Mouse (Mus musculus): ENCODE results near the gene Irs2. TPM values are rescaled to one million over a fixed set of nuclear protein-coding genes. Genes with fewer than 3 reads are reported as not detected.

Gene Irs2
- polyA plus RNA-seq, 1 experiment from 2014 or later: 5.9 TPM

GRCm38 (mm10) chr8:11036790-11037189, 28.5 kb upstream of the Irs2 start:
- peaks cover 14% of the 10 kb centered on the region for H3K4me1 ChIP-seq (replicated peaks)
- ATAC-seq: 0 out of 2 replicates have a peak, but pooled peaks have one; percentile 31

GRCm38 (mm10) chr8:11035628-11036416, 27.6 kb upstream of the Irs2 start:
- H3K4me1 ChIP-seq (replicated peaks): peaks cover 14% of the 10 kb centered on the region
- no peak overlapping the region for H3K27ac ChIP-seq
- peak; percentile 87 for ATAC-seq
- no peaks in the 10 kb centered on the region for H3K27me3 ChIP-seq
- H3K9ac ChIP-seq (replicated peaks): no peak overlapping the region
- WGBS: 11% methylated on average over 19 of the region's 19 CpGs
- no peak overlapping the region for H3K4me3 ChIP-seq (replicated peaks)
- H3K36me3 ChIP-seq: no peaks in the 10 kb centered on the region
- no peaks in the 10 kb centered on the region for H3K9me3 ChIP-seq
- H3K4me2 ChIP-seq (replicated peaks): peak overlapping the region; percentile 39

More at GRCm38 (mm10) chr8:11036790-11037189, 28.5 kb upstream of the Irs2 start:
- Histone ChIP-seq H3K4me3 (replicated peaks) (no peak overlapping the region), H3K27ac (no peak overlapping the region), H3K9ac (replicated peaks) (no peak overlapping the region), H3K36me3 (no peaks in the 10 kb centered on the region), H3K9me3 (no peaks in the 10 kb centered on the region), H3K27me3 (no peaks in the 10 kb centered on the region), H3K4me2 (replicated peaks) (no peak overlapping the region)
- 90% methylated on average over 3 of the region's 3 CpGs for WGBS

- Histone ChIP-seq H3K4me3 (replicated peaks) (no peak overlapping the region), H3K9me3 (no peaks in the 10 kb centered on the region), H3K27ac (no peak overlapping the region), H3K4me1 (replicated peaks) (no peaks in the 10 kb centered on the region), H3K27me3 (no peaks in the 10 kb centered on the region), H3K4me2 (replicated peaks) (no peak overlapping the region), H3K36me3 (no peaks in the 10 kb centered on the region), H3K9ac (replicated peaks) (no peak overlapping the region)
- WGBS: 65% methylated on average over 3 of the region's 3 CpGs
- ATAC-seq: no peak
Observed at GRCm38 (mm10) chr8:11024871-11025270, 16.6 kb upstream of the Irs2 start.

GRCm38 (mm10) chr8:11020949-11021572, 12.8 kb upstream of the Irs2 start:
- Histone ChIP-seq H3K36me3 (no peaks in the 10 kb centered on the region), H3K4me3 (replicated peaks) (no peak overlapping the region), H3K4me2 (replicated peaks) (no peak overlapping the region), H3K9ac (replicated peaks) (no peak overlapping the region), H3K27me3 (no peaks in the 10 kb centered on the region), H3K4me1 (replicated peaks) (no peaks in the 10 kb centered on the region), H3K27ac (no peak overlapping the region), H3K9me3 (no peaks in the 10 kb centered on the region)
- WGBS: 96% methylated on average over 9 of the region's 9 CpGs
- no peak for ATAC-seq

- H3K4me2 ChIP-seq (replicated peaks): no peak overlapping the region
- no peaks in the 10 kb centered on the region for H3K27me3 ChIP-seq
- peaks cover 11% of the 10 kb centered on the region for H3K4me1 ChIP-seq (replicated peaks)
- no peak for ATAC-seq
- WGBS: 92% methylated on average over 3 of the region's 3 CpGs
- H3K9me3 ChIP-seq: no peaks in the 10 kb centered on the region
- no peak overlapping the region for H3K9ac ChIP-seq (replicated peaks)
- H3K27ac ChIP-seq: no peak overlapping the region
- H3K36me3 ChIP-seq: no peaks in the 10 kb centered on the region
- no peak overlapping the region for H3K4me3 ChIP-seq (replicated peaks)
Observed at GRCm38 (mm10) chr8:11015622-11016021, 7.4 kb upstream of the Irs2 start.

- H3K27ac ChIP-seq: no peak overlapping the region
- no peaks in the 10 kb centered on the region for H3K9me3 ChIP-seq
- no peaks in the 10 kb centered on the region for H3K36me3 ChIP-seq
- no peak overlapping the region for H3K4me3 ChIP-seq (replicated peaks)
- no peak overlapping the region for H3K4me2 ChIP-seq (replicated peaks)
- peaks cover 22% of the 10 kb centered on the region for H3K4me1 ChIP-seq (replicated peaks)
- H3K9ac ChIP-seq (replicated peaks): no peak overlapping the region
- WGBS: 1% methylated on average over 6 of the region's 6 CpGs
- H3K27me3 ChIP-seq: no peaks in the 10 kb centered on the region
- no peak for ATAC-seq
Observed at GRCm38 (mm10) chr8:11013258-11013657, 5.0 kb upstream of the Irs2 start.

- no peak overlapping the region for H3K27ac ChIP-seq
- no peaks in the 10 kb centered on the region for H3K36me3 ChIP-seq
- no peak for ATAC-seq
- H3K4me2 ChIP-seq (replicated peaks): no peak overlapping the region
- peaks cover 22% of the 10 kb centered on the region for H3K4me1 ChIP-seq (replicated peaks)
- H3K9me3 ChIP-seq: no peaks in the 10 kb centered on the region
- WGBS: 81% methylated on average over 3 of the region's 3 CpGs
- no peaks in the 10 kb centered on the region for H3K27me3 ChIP-seq
- no peak overlapping the region for H3K4me3 ChIP-seq (replicated peaks)
- H3K9ac ChIP-seq (replicated peaks): no peak overlapping the region
Observed at GRCm38 (mm10) chr8:11011787-11012485, 3.7 kb upstream of the Irs2 start.

- H3K9ac ChIP-seq (replicated peaks): no peak overlapping the region
- H3K27ac ChIP-seq: peak overlapping the region; percentile 51; the same call in 1 of the 2 replicates
- no peaks in the 10 kb centered on the region for H3K9me3 ChIP-seq
- H3K27me3 ChIP-seq: no peaks in the 10 kb centered on the region
- peaks cover 30% of the 10 kb centered on the region for H3K4me1 ChIP-seq (replicated peaks)
- no peak overlapping the region for H3K4me3 ChIP-seq (replicated peaks)
- peak overlapping the region; percentile 7 for H3K4me2 ChIP-seq (replicated peaks)
- 0 out of 2 replicates have a peak, but pooled peaks cover under 1% of the 10 kb centered on the region for H3K36me3 ChIP-seq
- no peak for ATAC-seq
- WGBS: 13% methylated on average over 11 of the region's 11 CpGs
Observed at GRCm38 (mm10) chr8:11010913-11011605, 2.8 kb upstream of the Irs2 start.

GRCm38 (mm10) chr8:11010398-11010797, 2.1 kb upstream of the Irs2 start:
- no peak for ATAC-seq
- H3K27ac ChIP-seq: peak overlapping the region; percentile 99; the same call in 1 of the 2 replicates
- H3K4me3 ChIP-seq (replicated peaks): peak overlapping the region; percentile 62
- 53% methylated on average over 11 of the region's 11 CpGs for WGBS
- no peak overlapping the region for H3K9ac ChIP-seq (replicated peaks)
- 0 out of 2 replicates have a peak, but pooled peaks cover 4% of the 10 kb centered on the region for H3K36me3 ChIP-seq
- peak overlapping the region; percentile 79; the same call in 1 of the 2 replicates for H3K4me2 ChIP-seq (replicated peaks)
- no peaks in the 10 kb centered on the region for H3K27me3 ChIP-seq
- H3K4me1 ChIP-seq (replicated peaks): peaks cover 37% of the 10 kb centered on the region
- H3K9me3 ChIP-seq: no peaks in the 10 kb centered on the region

- under 1% methylated on average over 57 of the region's 62 CpGs for WGBS
- ATAC-seq: peak; percentile 61
- H3K27ac ChIP-seq: peak overlapping the region; percentile 99
- H3K4me1 ChIP-seq (replicated peaks): peaks cover 45% of the 10 kb centered on the region
- H3K4me2 ChIP-seq (replicated peaks): peak overlapping the region; percentile 79
- H3K9ac ChIP-seq (replicated peaks): peak overlapping the region; percentile 93
- H3K9me3 ChIP-seq: no peaks in the 10 kb centered on the region
- peak overlapping the region; percentile 62 for H3K4me3 ChIP-seq (replicated peaks)
- H3K27me3 ChIP-seq: no peaks in the 10 kb centered on the region
- H3K36me3 ChIP-seq: 0 out of 2 replicates have a peak, but pooled peaks cover 9% of the 10 kb centered on the region
Observed at GRCm38 (mm10) chr8:11009431-11010071, 1.3 kb upstream of the Irs2 start.

- H3K9me3 ChIP-seq: no peaks in the 10 kb centered on the region
- no peaks in the 10 kb centered on the region for H3K27me3 ChIP-seq
- ATAC-seq: peak; percentile 89
- 0 out of 2 replicates have a peak, but pooled peaks cover 9% of the 10 kb centered on the region for H3K36me3 ChIP-seq
- peak overlapping the region; percentile 79 for H3K4me2 ChIP-seq (replicated peaks)
- H3K4me3 ChIP-seq (replicated peaks): peak overlapping the region; percentile 62
- 2% methylated on average over 61 of the region's 73 CpGs for WGBS
- peak overlapping the region; percentile 99 for H3K27ac ChIP-seq
- H3K4me1 ChIP-seq (replicated peaks): peaks cover 52% of the 10 kb centered on the region
- peak overlapping the region; percentile 93 for H3K9ac ChIP-seq (replicated peaks)
Observed at GRCm38 (mm10) chr8:11008842-11009420, 673 bp upstream of the Irs2 start.
